Comparison of ENCODE assay signal across 8 mouse cellular contexts in genomic region chr10:80742180-80742978, GRCm38 (mm10). TPM values are rescaled to one million over a fixed set of nuclear protein-coding genes. Genes with fewer than 3 reads are reported as not detected.
A peak's percentile ranks its signal among the peaks of the same experiment; 100 is the strongest.
DNase-seq lines count a peak whose midpoint lies in the region; ATAC-seq and TF ChIP-seq lines count a peak whose summit lies in the region.

Gene Ap3d1 (minus strand): TSS chr10:80742264.

- H3K4me3 ChIP-seq in MEL (ENCODE audit: control insufficient read depth in 1 of 2, insufficient read depth in 1 of 2, low read depth in 2 of 2, low read length in 2 of 2) = peak within 1 kb of the TSS; percentile 83 to 97
- H3K4me3 ChIP-seq in cerebellum, adult 2 months (replicated peaks; ENCODE audit: insufficient read depth, low read depth, low read length) = peak within 1 kb of the TSS; percentile 89
- H3K4me3 ChIP-seq in forebrain, postnatal 0 days (ENCODE audit: low read depth, low read length) = peak within 1 kb of the TSS; percentile 99
- peak within 1 kb of the TSS; percentile 90 for H3K4me3 ChIP-seq in lung, embryonic 15.5 days

- WGBS in cerebellum, adult 2 months = 1% methylated on average over 25 of the region's 25 CpGs
- WGBS in forebrain, postnatal 0 days = 2% methylated on average over 25 of the region's 25 CpGs
- WGBS in lung, embryonic 15.5 days = 2% methylated on average over 24 of the region's 25 CpGs

- TF ChIP-seq EP300 in MEL (IDR thresholded peaks at IDR 0.05; ENCODE audit: low read depth in 1 of 2, low read length in 2 of 2) = no peak

- H3K27me3 ChIP-seq in MEL (ENCODE audit: control insufficient read depth in 1 of 2, insufficient read depth in 2 of 2, low read length in 2 of 2) = no peaks in the 10 kb centered on the region
- H3K27me3 ChIP-seq in cerebellum, adult 2 months (ENCODE audit: control insufficient read depth, insufficient read depth, low read length) = no peaks in the 10 kb centered on the region
- no peaks in the 10 kb centered on the region for H3K27me3 ChIP-seq in forebrain, postnatal 0 days (ENCODE audit: insufficient read depth, low read length)
- H3K27me3 ChIP-seq in lung, embryonic 15.5 days = no peaks in the 10 kb centered on the region

- peak within 1 kb of the TSS; percentile 84 for H3K9ac ChIP-seq in MEL (ENCODE audit: control insufficient read depth, low read depth, low read length, poor library complexity, severe bottlenecking)
- peak within 1 kb of the TSS; percentile 98 for H3K9ac ChIP-seq in forebrain, postnatal 0 days
- peak within 1 kb of the TSS; percentile 97 for H3K9ac ChIP-seq in lung, embryonic 15.5 days

- TF ChIP-seq POLR2A in MEL (IDR thresholded peaks at IDR 0.05; ENCODE audit: control insufficient read depth in 1 of 2, insufficient read depth in 1 of 2, low read depth in 1 of 2, low read length in 2 of 2, poor library complexity in 1 of 2) = peak in 1 of 2 experiments; percentile 64; a peak in 1 of 4 replicates
- peak; percentile 66; the same call in 1 of the 2 replicates for TF ChIP-seq POLR2A in cerebellum, adult 2 months (IDR thresholded peaks at IDR 0.05; ENCODE audit: borderline replicate concordance, insufficient read depth, low read length)

- peak within 1 kb of the TSS; percentile 88 for H3K4me2 ChIP-seq in forebrain, postnatal 0 days (ENCODE audit: low read depth)
- H3K4me2 ChIP-seq in lung, embryonic 15.5 days = peak within 1 kb of the TSS; percentile 88

- ATAC-seq in forebrain, postnatal 0 days = peak; percentile 100
- peak; percentile 100 for ATAC-seq in lung, embryonic 15.5 days (ENCODE audit: borderline replicate concordance, extremely low read depth, low FRiP score, low TSS enrichment)

- peaks cover 37% of the 10 kb centered on the region for H3K79me2 ChIP-seq in MEL (ENCODE audit: control insufficient read depth, insufficient read depth, low read length, poor library complexity)

- no peaks in the 10 kb centered on the region for H3K9me3 ChIP-seq in MEL (replicated peaks; ENCODE audit: insufficient read depth, low read length)
- no peaks in the 10 kb centered on the region for H3K9me3 ChIP-seq in forebrain, postnatal 0 days (ENCODE audit: low read length)
- no peaks in the 10 kb centered on the region for H3K9me3 ChIP-seq in lung, embryonic 15.5 days

- H3K36me3 ChIP-seq in MEL (ENCODE audit: control insufficient read depth in 1 of 2, insufficient read depth in 2 of 2, low read length in 2 of 2) = peaks cover 0 to 4% of the 10 kb centered on the region in 2 experiments; a peak in 2 of 4 replicates
- H3K36me3 ChIP-seq in forebrain, postnatal 0 days (ENCODE audit: insufficient read depth) = no peaks in the 10 kb centered on the region; the same call in 1 of the 2 replicates
- H3K36me3 ChIP-seq in lung, embryonic 15.5 days = no peaks in the 10 kb centered on the region

- DNase-seq in MEL (ENCODE audit: low read depth, low spot score) = peak; percentile 100
- DNase-seq in cerebellum, adult 2 months = peak; percentile 96 to 99
- peak; percentile 97 for DNase-seq in forebrain, postnatal 0 days
- DNase-seq in heart, postnatal 4 days = peak; percentile 99
- DNase-seq in layer of hippocampus, adult 8-10 months (ENCODE audit: low spot score in 2 of 2) = peak; percentile 97 to 99
- DNase-seq in ovary, adult 18-20 months (ENCODE audit: low spot score) = peak; percentile 99
- DNase-seq in thymus, postnatal 0 days (ENCODE audit: low spot score) = peak; percentile 99

- H3K27ac ChIP-seq in MEL (ENCODE audit: control insufficient read depth, low read depth, low read length) = 0 out of 2 replicates have a peak within 1 kb of the TSS, but pooled peaks have one; percentile 19
- H3K27ac ChIP-seq in cerebellum, adult 2 months (ENCODE audit: insufficient read depth, low read length) = peak within 1 kb of the TSS; percentile 49
- H3K27ac ChIP-seq in forebrain, postnatal 0 days (ENCODE audit: low read depth, low read length) = peak within 1 kb of the TSS; percentile 84
- H3K27ac ChIP-seq in lung, embryonic 15.5 days = peak within 1 kb of the TSS; percentile 64

- H3K4me1 ChIP-seq in MEL (ENCODE audit: control insufficient read depth in 1 of 2, insufficient read depth in 2 of 2, low read length in 2 of 2) = peaks cover 0 to 20% of the 10 kb centered on the region in 2 experiments; a peak in 2 of 4 replicates
- H3K4me1 ChIP-seq in cerebellum, adult 2 months (ENCODE audit: control insufficient read depth, insufficient read depth, low read length) = peaks cover 16% of the 10 kb centered on the region; the same call in 1 of the 2 replicates
- peaks cover 19% of the 10 kb centered on the region for H3K4me1 ChIP-seq in forebrain, postnatal 0 days (ENCODE audit: insufficient read depth)
- peaks cover 24% of the 10 kb centered on the region for H3K4me1 ChIP-seq in lung, embryonic 15.5 days

- TF ChIP-seq CTCF in MEL (IDR thresholded peaks at IDR 0.05 in 2 of 3, conservative IDR thresholded peaks at IDR 0.05 in 1 of 3; ENCODE audit: control insufficient read depth in 1 of 3, insufficient read depth in 1 of 3, low read depth in 2 of 3, low read length in 3 of 3, poor library complexity in 1 of 3, severe bottlenecking in 1 of 3) = peak in 1 of 3 experiments; percentile 30; a peak in 2 of 6 replicates
- TF ChIP-seq CTCF in cerebellum, adult 2 months (IDR thresholded peaks at IDR 0.05; ENCODE audit: borderline replicate concordance, insufficient read depth, low read depth, low read length) = no peak
- TF ChIP-seq CTCF in forebrain, postnatal 0 days (IDR thresholded peaks at IDR 0.05; ENCODE audit: low read depth) = peak; percentile 52

- TF ChIP-seq RAD21 in MEL (IDR thresholded peaks at IDR 0.05; ENCODE audit: low read depth, low read length) = peak; percentile 13; the same call in 1 of the 2 replicates

TF ChIP-seq in MEL, 35 proteins besides CTCF, POLR2A, EP300 and RAD21 (continues in another document):
- TF ChIP-seq USF2 (IDR thresholded peaks at IDR 0.05; ENCODE audit: borderline replicate concordance in 1 of 2, insufficient read depth in 1 of 2, low read depth in 1 of 2, low read length in 2 of 2) = peak in 1 of 2 experiments; percentile 68; a peak in 2 of 4 replicates
- TF ChIP-seq ZMIZ1 (IDR thresholded peaks at IDR 0.05; ENCODE audit: low read depth, low read length) = no peak
- TF ChIP-seq MYB (IDR thresholded peaks at IDR 0.05; ENCODE audit: low read depth, low read length) = no peak
- TF ChIP-seq ELF1 (IDR thresholded peaks at IDR 0.05; ENCODE audit: low read depth, low read length) = peak; percentile 92
- TF ChIP-seq GABPA (IDR thresholded peaks at IDR 0.05; ENCODE audit: low read depth, low read length) = no peak
- TF ChIP-seq MAX (IDR thresholded peaks at IDR 0.05; ENCODE audit: low read length) = peak; percentile 90
- TF ChIP-seq CHD2 (IDR thresholded peaks at IDR 0.05; ENCODE audit: low read length) = no peak
- TF ChIP-seq MYC (IDR thresholded peaks at IDR 0.05; ENCODE audit: low read depth, low read length) = peak; percentile 79
- TF ChIP-seq KAT2A (conservative IDR thresholded peaks at IDR 0.05; ENCODE audit: low read depth, low read length) = no peak; the same call in 1 of the 2 replicates
- peak; percentile 93 for TF ChIP-seq SIN3A (IDR thresholded peaks at IDR 0.05; ENCODE audit: low read length)
- peak; percentile 70 for TF ChIP-seq NELFE (IDR thresholded peaks at IDR 0.05; ENCODE audit: low read depth, low read length)
- no peak for TF ChIP-seq ETS1 (IDR thresholded peaks at IDR 0.05; ENCODE audit: low read depth, low read length)
- peak; percentile 32; the same call in 1 of the 2 replicates for TF ChIP-seq TCF12 (IDR thresholded peaks at IDR 0.05; ENCODE audit: low read depth, low read length)
- TF ChIP-seq TAL1 (IDR thresholded peaks at IDR 0.05; ENCODE audit: low read length) = no peak
- TF ChIP-seq BHLHE40 (IDR thresholded peaks at IDR 0.05; ENCODE audit: borderline replicate concordance, low read depth, low read length) = no peak
- TF ChIP-seq MXI1 (IDR thresholded peaks at IDR 0.05; ENCODE audit: low read depth, low read length) = peak; percentile 99
- TF ChIP-seq ZC3H11A (IDR thresholded peaks at IDR 0.05; ENCODE audit: low read depth, low read length) = no peak
- no peak for TF ChIP-seq E2F4 (IDR thresholded peaks at IDR 0.05; ENCODE audit: borderline replicate concordance, low read depth, low read length)
- TF ChIP-seq MAFK (IDR thresholded peaks at IDR 0.05; ENCODE audit: borderline replicate concordance, low read depth, low read length) = no peak
- no peak for TF ChIP-seq POLR2AphosphoS5 (IDR thresholded peaks at IDR 0.05; ENCODE audit: borderline replicate concordance, low read depth, low read length)
- TF ChIP-seq POLR2AphosphoS2 (IDR thresholded peaks at IDR 0.05; ENCODE audit: low read length) = peak; percentile 68; the same call in 1 of the 2 replicates
- no peak for TF ChIP-seq SMC3 (IDR thresholded peaks at IDR 0.05; ENCODE audit: low read depth, low read length)
- no peak for TF ChIP-seq CHD1 (IDR thresholded peaks at IDR 0.05; ENCODE audit: low read depth, low read length)
- peak; percentile 44; the same call in 1 of the 2 replicates for TF ChIP-seq MAZ (IDR thresholded peaks at IDR 0.05; ENCODE audit: low read depth, low read length)
- peak; percentile 94 for TF ChIP-seq USF1 (IDR thresholded peaks at IDR 0.05; ENCODE audit: low read depth, low read length)
- peak; percentile 83 for TF ChIP-seq HCFC1 (IDR thresholded peaks at IDR 0.05; ENCODE audit: low read depth, low read length)
- no peak for TF ChIP-seq RCOR1 (IDR thresholded peaks at IDR 0.05; ENCODE audit: low read depth, low read length)
- TF ChIP-seq GATA1 (IDR thresholded peaks at IDR 0.05; ENCODE audit: low read depth, low read length) = no peak
- TF ChIP-seq NRF1 (IDR thresholded peaks at IDR 0.05; ENCODE audit: insufficient read depth, low read depth, low read length, poor library complexity, severe bottlenecking) = peak; percentile 44; the same call in 1 of the 2 replicates
- 0 out of 2 replicates have a peak, but pooled peaks have one; percentile 43 for TF ChIP-seq TBP (IDR thresholded peaks at IDR 0.05; ENCODE audit: low read depth, low read length)

RNA-seq across cellular contexts. Expression of gene Ap3d1, which starts in this region (rescaled TPM):
- 29.6 and 32.7 TPM in 2 replicates for total RNA-seq in MEL (2012; rRNA removed)
- polyA plus RNA-seq in MEL (2012; ENCODE audit: insufficient read depth in 1 of 2, insufficient read length in 2 of 2, low read depth in 1 of 2, low replicate concordance in 2 of 2, missing spikeins in 1 of 2) = 100 to 1,000 TPM in 1 of 2 experiments, 10 to 100 TPM in 1; 54.5 to 260 TPM
- 175 and 189 TPM in 2 replicates for polyA plus RNA-seq in cerebellum, adult 2 months (2012; rRNA removed)
- total RNA-seq in forebrain, postnatal 0 days (2014; rRNA removed) = 137 and 176 TPM in 2 replicates
- 63.8 and 87.7 TPM in 2 replicates for polyA plus RNA-seq in forebrain, postnatal 0 days (2015; fragmentation: Nextera tagmentation; extraction: Ambion mirVana)
- 10 to 100 TPM; 47.8 to 53.8 TPM for total RNA-seq in heart, postnatal 4 days (2021)
- total RNA-seq in layer of hippocampus, adult 8-10 months (2022) = 100 to 1,000 TPM; 136 to 163 (median 147) TPM
- 68.2 and 72.4 TPM in 2 replicates for polyA plus RNA-seq in lung, embryonic 15.5 days (2015; fragmentation: Nextera tagmentation; extraction: Ambion mirVana)
- polyA plus RNA-seq in thymus, postnatal 0 days (2015; fragmentation: Nextera tagmentation; extraction: Ambion mirVana) = 48.0 and 54.8 TPM in 2 replicates

Comparison
In these comparisons a context has a peak if more than half of its experiments do, and no peak if none do; other contexts are left out.
1. Peak in every context shown above with its lines: DNase-seq, ATAC-seq, H3K4me3 ChIP-seq and H3K27ac ChIP-seq.
2. H3K27ac ChIP-seq: peak in every context shown above with its lines; median percentile 84 in forebrain, postnatal 0 days; 64 in lung, embryonic 15.5 days; 49 in cerebellum, adult 2 months; 19 in MEL.